Mouse (Mus musculus) liver, embryonic 14.5 days (tissue): ENCODE results near the gene Scgb3a1.

ENCODE experiments used
- CTCF ChIP-seq: IDR thresholded peaks from 2 replicates; pipeline ENCODE4 v1.5.1; 2016; ENCODE audit warnings: antibody characterized with exemption, low read depth, control low read depth
- EP300 ChIP-seq: IDR thresholded peaks from 2 replicates; pipeline ENCODE4 v1.6.1; 2016; ENCODE audit warnings: antibody characterized with exemption, low read depth

- TF ChIP-seq CTCF (no peak), EP300 (no peak)
These were observed 8.8 kb upstream of the Scgb3a1 start for GRCm38 (mm10) chr11:49654651-49655050.
